Mouse (Mus musculus): ENCODE data around the gene Acacb.

The Acacb gene

DNA sequence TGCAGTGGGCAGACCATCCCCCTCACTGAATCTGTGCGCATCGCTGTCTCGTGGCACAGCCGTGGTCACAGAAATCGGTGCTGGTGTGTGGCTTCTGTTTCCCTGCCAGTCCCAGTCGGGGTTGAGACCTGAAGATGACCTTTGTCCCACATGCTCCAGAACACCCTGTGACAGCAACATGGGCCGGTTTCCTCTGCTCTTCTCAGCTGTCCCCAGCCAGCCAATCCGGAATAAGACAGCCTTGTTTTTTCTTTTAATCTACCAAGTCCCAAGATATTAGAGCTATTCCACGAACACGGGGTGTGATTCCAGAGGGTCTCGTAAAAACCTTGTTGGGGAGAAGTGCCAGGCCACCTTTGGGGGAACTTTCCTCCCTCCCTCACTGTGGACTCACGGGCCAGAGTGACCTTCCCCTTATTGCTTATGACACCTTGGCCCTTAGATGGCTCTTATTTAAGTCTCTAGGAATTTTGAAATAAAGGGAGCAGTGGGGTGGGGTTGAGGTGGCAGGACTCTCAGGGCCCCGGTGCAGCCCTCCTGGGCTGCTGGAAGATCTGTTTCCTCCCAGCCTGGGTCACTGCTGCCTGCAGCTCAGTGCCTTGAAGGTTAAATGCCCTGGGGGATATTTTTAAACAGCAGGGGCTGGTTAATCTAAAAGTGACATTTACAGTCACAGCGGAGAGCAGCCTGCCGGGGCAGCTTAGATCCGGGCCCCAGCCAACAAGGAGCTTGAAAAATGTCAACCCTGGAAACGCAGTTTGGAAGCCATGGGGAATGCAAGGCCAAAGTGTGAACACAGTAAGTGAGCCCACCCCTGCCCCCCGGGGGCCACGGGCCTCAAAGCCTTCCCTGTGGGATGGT, at the start of gene Acacb:
Gene Acacb, plus strand, starts transcription at position 508 of the 861 bp plus-strand sequence.
- DNase-seq (ENCODE audit: low spot score): no peak

DNA sequence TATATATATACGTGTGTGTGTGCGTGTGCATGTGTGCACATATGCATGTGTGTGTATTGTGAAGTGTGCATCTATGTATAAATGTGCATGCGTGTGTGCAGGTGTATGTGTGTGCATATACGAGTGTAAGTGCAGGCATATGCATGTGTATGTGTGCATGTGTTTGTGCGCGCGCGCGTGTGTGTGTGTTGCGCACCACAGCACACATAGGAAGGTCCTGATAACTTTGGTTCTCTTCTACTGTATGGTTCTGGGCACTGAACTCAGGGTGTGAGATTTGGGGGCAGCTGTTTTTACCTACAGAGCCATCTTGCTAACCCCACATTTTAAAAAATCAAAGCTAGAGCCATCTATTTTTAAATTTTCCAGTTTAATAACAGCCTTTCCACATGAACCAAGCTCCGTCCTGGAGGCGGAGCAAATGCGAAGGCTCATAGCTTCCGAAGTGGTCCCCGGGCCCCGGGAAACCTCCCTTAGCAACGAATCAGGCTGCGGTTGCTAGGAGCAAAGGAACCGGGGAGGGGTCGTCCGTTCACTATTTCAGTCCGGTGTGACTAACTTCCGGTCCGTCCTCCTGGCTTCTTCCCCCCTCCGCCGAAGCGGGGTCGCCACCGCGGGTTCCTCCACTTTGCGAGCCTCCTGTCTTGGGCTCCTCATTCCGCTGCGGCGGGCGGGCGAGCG, 46.5 kb upstream of the Acacb start:
- DNase-seq (ENCODE audit: low spot score): peak; percentile 74

DNA sequence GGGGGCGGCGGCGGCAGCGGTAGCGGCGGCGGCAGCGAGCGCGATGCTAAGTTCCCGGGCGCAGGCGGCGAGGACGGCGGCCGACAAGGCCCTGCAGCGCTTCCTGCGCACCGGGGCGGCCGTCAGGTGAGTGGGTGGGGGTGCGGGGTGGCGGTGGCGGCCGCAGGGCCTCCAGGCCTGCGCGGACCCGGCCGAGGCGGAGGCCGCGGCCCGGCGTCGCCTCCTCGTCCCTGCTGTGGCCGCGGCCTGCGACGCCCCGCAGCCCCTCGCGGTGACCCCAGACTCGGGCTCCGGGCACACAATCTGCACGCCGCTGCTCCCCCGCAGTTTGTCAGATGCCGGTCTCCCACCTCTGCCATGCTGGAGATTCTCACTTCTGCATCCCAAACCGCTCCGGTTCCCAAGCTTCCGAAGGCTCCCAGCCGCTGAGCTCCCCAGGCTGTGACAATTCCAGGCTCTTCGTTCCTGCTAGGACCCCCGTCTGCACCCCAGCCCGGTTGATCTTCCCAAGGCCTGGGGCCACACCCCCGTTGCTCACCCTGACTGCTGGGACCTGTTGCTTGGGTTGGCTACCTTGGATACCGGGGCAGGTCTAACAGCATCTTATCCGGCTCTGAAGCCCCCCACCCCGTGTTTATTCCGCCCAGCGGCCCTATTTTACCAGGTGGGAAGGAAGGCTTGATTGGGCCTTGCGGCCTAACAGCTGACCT, 45.8 kb upstream of the Acacb start:
- no peak for DNase-seq (ENCODE audit: low spot score)

DNA sequence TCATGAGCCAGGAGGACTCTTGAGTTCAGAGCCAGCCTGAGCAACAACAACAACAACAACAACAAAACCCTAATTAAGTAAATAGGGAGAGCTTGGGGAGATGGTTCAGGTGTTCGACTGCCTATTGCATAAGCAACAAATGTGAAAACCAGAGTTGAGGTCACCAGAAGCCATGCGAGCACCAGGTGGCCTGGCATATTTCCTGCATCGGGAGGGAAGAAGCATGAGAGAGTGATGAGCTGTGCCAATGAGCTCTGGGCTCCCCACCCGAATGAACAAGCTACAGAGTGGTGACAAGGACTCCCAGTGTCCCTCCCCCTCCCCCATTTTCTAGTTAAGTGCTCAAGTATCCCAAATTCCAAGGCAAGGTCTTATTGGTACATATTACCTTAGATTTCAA, 44.5 kb upstream of the Acacb start:
- DNase-seq (ENCODE audit: low spot score): no peak

DNA sequence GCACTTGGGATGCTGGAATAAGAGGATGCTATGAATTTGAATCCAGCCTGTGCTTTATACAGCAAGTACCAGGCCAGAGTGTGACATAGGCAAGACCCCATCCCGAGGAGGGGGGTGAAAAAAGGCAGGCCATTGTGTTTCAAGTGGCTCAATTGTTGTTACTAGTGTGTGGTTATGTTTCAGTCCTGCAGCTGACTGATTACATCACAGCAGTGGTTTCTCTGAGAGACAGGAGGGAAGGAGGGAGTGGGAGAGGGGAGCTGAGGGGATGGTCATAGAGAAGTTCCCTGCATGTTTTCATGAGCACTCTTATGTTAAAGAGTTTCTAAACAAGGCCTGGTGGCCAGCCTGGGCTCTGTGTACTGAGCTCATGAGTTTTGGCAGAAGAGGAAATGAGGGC, 43.5 kb upstream of the Acacb start:
- DNase-seq (ENCODE audit: low spot score): no peak

DNA sequence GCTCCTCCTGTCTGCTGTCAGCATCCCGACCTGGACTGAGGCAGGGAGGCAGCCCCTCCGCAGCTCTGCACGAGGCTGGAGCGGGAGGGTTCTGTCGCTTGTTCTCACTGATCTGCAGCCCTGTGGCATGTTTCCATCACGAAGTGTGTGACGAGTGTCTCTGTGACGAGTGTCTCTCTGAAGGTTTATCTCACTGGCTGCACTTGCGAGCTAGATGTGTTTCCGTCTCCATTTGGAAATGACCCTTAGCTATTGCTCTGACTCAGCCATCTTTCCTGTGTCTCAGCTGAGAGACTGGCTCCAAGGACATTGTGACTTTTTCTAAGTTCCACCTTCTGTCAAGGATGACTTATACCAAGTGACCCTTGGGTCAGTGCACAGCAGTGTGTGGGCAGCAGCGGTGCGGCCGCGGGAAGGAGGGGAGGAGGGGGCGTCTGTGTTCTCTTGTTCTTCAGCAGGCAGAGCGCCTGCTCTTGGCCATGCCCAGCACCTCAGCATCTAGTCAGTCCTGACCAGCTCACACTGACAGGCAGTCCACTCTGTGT, 39.9 kb upstream of the Acacb start:
- DNase-seq (ENCODE audit: low spot score): no peak

DNA sequence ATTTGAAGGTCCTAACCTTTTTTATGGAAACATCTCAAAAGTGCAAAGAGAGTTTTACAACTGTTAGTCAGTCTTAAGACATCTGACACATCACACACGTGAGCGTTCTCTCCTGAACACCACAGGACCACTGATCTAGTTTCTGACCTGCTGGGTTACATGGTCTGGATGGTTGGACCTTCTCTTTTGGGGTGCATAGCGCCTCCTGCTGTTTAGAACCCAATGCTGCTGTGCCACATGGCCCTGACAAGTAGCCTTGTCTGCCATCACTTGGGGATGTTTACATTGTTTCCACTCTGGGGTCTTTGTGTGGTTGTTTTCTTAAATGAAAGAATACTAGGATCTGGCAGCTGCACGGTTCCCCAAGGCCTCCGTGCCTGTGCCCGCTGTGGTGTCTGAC, 33.0 kb upstream of the Acacb start:
- DNase-seq (ENCODE audit: low spot score): no peak

DNA sequence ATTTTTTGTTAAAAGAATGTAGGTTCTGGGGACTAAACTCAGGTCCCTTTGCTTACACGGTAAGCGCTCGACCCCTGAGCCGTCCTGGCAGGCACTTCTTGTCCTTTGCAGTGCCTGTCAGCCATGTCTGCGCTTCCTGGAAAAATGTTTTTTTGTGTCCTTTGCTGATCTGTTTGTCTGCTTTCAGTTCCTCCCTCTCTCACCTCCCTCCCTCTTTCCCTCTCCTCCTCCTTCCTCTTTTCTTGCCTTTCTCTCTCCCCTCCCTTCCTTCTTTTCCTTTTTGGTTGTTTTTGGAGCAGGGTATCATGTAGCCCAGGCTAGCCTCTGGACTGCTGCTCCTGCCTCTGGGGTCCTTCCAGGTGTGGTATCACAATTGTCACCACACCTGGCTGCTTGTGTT, 31.3 kb upstream of the Acacb start:
- DNase-seq (ENCODE audit: low spot score): no peak

DNA sequence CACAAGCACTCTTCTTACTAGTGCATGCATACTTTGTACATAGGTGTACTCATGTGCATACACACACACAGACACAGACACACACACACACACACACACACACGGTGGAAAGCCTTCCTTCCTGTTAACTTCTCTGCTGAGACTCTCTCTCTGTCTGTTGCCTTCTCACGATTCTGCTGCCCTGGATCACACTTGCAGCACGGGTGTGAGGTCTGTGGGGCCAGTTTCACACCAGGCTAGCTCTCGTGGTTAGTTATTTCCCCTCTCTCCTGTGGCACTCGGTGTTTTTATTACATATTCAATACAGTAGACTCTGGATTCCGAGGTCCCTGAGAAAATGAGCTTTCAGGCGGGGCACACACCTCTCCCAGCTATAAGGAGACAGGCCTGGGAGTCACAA, 29.7 kb upstream of the Acacb start:
- no peak for DNase-seq (ENCODE audit: low spot score)

DNA sequence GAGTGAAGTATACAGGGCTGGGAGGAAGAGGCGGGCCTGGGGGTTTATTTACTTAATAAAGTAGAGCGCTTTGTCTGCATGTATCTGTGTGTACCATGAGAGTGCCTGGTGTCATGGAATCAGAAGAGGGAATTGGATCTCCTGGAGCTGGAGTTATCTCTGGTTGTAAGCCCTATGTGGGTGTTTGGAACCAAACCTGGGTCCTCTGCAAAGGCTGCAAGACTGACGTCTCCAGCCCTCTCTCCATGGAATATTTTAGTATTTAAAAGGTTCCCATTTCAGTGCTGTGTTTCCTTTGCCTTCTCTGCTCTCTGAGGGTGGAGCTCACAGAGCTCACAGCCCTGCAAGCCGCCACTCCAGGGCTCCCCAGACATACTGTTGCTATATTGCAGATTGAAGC, 26.5 kb upstream of the Acacb start:
- DNase-seq (ENCODE audit: low spot score): no peak

DNA sequence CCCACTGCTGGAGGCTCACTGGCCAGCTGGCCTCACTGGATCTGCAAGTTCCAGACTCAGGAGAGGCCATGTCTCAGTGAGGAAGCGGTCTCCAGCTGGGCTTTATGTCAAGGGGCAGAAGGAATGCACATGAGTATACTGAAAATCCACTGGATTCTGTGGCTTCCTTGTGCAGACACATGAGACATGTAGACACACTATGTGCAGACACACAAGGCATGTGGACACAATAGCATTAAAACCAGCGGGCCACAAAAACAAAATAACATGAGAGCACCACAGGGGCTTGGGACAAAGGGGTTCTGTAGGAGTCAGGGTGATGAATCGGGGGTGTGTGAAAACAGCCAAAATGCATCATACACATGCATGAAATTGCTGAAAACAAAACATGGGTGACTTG, 20.3 kb upstream of the Acacb start:
- no peak for DNase-seq (ENCODE audit: low spot score)

DNA sequence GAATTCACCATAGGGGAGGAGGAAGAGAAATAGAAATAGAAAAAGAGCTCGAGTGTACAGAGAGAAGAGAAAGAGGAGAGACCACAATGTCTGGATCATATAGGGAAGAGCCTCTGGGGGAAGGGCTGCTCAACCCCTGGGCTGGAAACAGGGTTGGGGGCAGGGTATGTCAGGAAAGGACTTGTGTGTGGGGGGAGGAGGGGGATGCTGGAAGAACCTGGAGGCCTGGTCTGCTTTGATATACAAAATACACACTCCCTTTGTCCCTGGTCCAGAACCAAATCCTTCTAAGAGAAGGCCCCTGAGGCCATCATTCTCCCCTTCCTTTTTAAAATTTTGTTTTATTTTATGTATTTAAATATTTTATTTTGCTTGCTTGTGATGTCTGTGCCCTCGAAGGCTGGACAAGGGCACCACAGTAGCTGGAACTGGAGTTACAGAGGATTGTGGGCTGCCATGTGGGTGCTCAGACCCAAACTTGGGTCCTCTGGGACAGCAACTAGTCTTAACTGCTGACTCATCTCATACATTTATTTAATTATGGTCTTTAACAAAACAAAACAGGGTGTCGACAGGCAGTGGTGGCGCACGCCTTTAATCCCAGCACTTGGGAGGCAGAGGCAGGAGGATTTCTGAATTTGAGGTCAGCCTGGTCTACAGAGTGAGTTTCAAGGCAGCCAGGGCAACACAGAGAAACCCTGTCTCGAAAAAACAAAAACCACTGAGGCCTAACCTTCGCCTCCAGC, 19.7 kb upstream of the Acacb start:
- no peak for DNase-seq (ENCODE audit: low spot score)

DNA sequence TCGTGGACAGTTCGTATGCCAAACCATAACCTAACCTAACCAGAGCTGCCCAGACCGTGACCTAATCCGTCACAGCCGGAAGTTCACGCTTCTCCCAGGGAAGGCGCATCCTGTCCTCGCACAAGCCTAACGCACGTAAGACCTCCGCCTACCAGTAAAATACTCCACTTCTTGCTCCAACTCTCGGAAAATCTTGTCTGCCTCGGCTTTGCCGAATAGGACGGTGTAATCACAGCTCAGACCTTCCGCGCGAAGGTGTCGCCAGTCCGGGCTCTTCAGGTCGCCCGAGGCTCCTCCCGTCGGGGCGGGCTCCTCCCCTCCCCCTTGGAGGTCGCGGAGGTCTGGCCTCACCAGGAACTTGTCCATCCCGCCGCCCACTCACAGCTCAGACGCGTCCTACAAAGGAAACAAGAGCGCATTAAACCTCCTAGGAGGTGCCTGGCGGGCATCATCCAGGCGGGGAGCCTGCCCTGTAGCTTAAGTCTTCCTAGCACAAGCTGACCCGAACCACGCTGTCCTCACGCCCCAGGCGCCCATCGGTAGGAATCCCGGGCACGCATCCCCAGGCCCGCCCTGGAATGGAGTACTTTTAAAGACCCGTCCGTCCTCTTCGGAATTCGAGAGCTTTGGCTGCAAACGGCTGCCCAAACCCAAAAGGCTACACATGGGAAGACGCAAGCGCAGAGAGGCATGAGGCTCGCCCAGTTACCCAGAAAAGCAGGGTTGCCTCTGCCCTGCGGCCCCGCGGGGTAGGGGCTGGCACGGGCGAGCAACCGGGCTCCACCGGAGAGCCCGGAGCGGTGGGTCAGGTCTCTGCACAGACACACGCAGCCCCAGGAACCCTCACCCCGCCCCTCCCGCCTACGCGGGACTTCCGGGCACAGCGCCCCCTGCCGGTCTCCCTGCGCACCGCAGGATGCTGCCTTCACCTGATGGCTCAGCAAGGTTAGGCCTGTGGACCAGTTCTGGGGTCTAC, 18.7 kb upstream of the Acacb start, which contains the start of gene Alkbh2:
Gene Alkbh2, minus strand, starts transcription at position 845 of the 976 bp plus-strand sequence.
- peak; percentile 74 for DNase-seq (ENCODE audit: low spot score)

DNA sequence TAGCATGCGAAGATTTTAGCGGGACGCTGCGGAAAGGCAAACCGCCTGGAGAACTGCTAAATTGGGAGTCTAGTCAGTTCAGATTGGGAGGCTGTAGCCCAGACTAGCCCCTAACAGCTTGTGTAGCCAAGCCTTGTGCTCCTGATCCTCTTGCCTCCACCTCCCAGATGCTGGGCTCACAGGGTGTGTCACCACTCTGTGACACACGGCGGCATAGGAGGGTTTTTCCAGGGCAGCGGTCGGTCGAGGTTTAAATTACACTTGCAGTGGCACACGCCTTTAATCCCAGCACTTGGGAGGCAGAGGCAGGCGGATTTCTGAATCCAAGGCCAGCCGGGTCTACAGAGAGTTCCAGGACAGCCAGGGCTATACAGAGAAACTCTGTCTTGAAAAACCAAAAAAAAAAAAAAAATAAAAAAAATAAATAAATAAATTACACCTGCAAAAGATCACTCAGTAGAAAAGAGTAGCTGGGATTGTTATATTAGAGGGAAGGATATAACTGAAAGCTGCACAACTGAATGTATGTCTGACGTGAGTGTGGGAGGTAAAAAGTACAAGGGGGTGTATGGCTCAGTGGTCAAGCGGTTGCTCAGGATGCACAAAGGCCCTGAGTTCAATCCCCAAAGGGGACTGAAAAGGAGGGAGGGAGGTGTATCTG, 16.7 kb upstream of the Acacb start:
- no peak for DNase-seq (ENCODE audit: low spot score)

DNA sequence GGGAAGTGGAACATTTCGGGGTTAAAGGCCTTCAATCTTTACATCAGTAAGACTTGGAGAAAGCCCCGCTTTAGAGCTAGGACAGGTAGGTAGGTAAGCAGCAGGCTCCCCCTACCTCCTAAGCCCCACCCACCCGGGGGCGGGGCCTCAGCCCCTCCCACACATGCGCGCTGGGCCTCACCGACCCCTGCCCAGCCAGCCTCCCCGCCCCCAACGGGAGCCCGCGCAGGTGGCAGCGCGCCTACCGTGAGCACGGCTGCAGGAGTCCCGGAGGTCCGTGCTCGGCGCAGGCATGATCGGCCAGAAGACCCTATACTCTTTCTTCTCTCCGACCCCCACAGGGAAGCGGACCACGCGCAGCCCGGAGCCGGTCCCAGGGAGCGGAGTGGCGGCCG, 16.1 kb upstream of the Acacb start, which contains the start of gene Ung:
Gene Ung, plus strand, starts transcription at position 176 of the 395 bp plus-strand sequence.
- peak; percentile 40 for DNase-seq (ENCODE audit: low spot score)

DNA sequence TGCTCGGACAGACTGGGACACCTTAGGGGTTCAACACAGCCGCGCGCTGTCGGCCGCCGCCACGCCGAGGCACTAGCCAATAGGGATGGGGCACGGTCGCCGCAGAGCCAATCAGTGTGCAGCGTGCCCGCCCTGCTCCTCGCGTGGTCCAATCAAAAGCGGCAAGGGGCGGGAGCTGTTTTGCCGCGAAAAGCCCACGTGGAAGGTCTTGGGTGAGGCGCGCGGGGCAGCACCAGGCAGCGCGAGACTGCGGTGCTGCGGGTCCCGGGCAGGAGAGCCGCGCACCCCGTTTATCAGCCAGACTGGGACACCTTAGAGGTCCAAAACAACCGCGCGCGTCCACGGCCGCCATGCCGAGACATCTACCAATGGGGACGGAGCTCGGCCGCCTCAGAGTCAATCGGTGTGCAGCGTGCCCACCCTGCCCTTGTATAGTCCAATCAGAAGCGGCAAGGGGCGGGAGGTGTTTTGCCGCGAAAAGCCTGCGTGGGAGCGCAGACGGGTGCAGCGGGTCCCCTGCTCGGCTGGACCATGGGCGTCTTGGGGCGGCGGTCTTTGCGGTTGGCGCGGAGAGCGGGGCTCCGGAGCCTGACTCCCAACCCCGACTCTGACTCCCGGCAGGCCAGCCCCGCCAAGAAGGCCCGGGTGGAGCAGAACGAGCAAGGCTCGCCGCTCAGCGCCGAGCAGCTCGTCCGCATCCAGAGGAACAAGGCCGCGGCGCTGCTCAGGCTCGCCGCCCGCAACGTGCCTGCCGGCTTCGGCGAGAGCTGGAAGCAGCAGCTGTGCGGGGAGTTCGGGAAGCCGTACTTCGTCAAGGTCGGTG, 15.4 kb upstream of the Acacb start:
- peak; percentile 88 for DNase-seq (ENCODE audit: low spot score)

DNA sequence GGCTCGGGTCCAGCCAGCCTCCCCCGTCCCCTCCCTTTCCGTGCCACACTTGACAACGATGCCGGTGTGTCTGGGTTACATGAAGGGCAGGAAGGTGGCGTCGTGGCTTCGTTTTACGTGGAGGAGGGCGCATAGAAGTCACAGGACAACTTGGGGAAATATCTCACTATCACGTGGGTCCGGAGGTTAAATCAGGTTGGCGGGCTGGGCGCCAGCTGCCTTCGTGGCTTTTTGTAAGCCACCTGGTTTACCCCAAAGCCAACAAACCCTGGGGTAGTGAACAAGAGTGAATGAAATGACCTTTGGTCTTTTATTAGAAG, 14.9 kb upstream of the Acacb start:
- peak; percentile 46 for DNase-seq (ENCODE audit: low spot score)

DNA sequence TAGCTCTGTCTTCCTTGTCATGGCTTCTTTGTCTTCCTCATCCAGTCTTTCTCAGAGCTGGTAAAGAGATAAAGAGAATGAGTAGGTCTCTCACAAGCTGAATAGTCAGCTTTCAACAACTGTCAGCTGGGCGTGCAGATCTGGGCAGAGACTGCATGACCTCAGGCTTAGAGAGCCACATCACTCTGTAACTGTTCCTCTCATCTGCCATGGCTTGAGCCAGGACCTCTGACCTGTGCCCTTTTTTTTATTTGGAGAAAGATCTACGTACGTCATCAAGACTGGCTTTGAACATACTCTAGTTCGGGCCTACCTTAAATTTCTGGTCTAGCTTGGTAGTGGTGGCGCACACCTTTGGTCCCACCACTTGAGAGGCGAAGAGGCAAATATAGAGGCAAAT, 13.5 kb upstream of the Acacb start:
- no peak for DNase-seq (ENCODE audit: low spot score)

DNA sequence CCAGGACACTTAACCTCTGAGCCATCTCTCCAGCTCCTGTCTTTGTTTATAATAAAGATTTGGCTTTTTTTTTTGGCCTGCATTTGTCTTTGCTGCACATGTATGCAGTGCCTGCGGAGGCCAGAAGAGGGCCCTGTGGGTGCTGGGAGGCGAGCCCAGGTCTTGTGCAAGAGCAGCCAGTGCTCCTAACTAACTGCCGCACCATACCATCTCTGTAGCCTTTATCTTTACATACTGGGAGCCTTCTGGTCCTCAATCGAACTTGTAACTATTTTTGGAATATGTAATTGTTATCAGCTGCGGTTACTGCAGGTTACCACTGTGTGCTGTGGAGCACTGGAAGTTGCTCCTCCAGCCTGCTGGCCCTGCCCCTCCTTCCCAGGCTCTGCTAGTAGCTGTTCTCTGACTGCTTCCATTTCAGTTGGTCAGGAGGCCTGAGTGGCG, 12.2 kb upstream of the Acacb start:
- peak; percentile 58 for DNase-seq (ENCODE audit: low spot score)

Measured in c-Kit-positive CD71-positive TER-119-positive erythroid progenitor cells, embryonic 14.5 days (primary cell).